Mouse (Mus musculus) hindbrain, embryonic 15.5 days (tissue): Measurements from ENCODE around the gene AL732309.1. TPM values are rescaled to one million over a fixed set of nuclear protein-coding genes. Genes with fewer than 3 reads are reported as not detected.
"Not testable (repeated sequence)": the region's sequence is repeated elsewhere in the genome, so short reads cannot be mapped to it uniquely, and the experiment has no call there.

Experiments used
- ATAC-seq: fragments of 200-750 bp; cut with Nextera tagmentation; 2 replicates; pipeline ENCODE4 v1.8.0; 2017; ENCODE audit warnings: low read depth, moderate number of reproducible peaks, moderate TSS enrichment; ENCODE audit not compliant: low FRiP score
- H3K27ac ChIP-seq: fragments of 300-500 bp; sonication (generic); replicated peaks from 2 replicates; pipeline ENCODE4 v1.5.1; 2015; ENCODE audit warnings: mild to moderate bottlenecking, inconsistent platforms
- H3K27me3 ChIP-seq: fragments of 300-500 bp; sonication (generic); 2 replicates; pipeline ENCODE4 v1.6.1; 2015; ENCODE audit warnings: control low read depth, inconsistent platforms
- H3K36me3 ChIP-seq: fragments of 300-500 bp; sonication (generic); 2 replicates; pipeline ENCODE4 v1.6.1; 2015; ENCODE audit warnings: control low read depth, inconsistent platforms
- H3K4me1 ChIP-seq: fragments of 300-500 bp; sonication (generic); replicated peaks from 2 replicates; pipeline ENCODE4 v1.6.1; 2015; ENCODE audit warnings: control low read depth, inconsistent platforms
- H3K4me2 ChIP-seq: fragments of 300-500 bp; sonication (generic); 2 replicates; pipeline ENCODE4 v1.6.1; 2015; ENCODE audit warnings: moderate library complexity, mild to moderate bottlenecking, inconsistent platforms
- H3K4me3 ChIP-seq: fragments of 300-500 bp; sonication (generic); 2 replicates; pipeline ENCODE4 v1.5.1; 2015; ENCODE audit warnings: mild to moderate bottlenecking, inconsistent platforms
- H3K9ac ChIP-seq: fragments of 300-500 bp; sonication (generic); 2 replicates; pipeline ENCODE4 v1.6.1; 2015; ENCODE audit warnings: inconsistent platforms
- H3K9me3 ChIP-seq: fragments of 300-500 bp; sonication (generic); 2 replicates; pipeline ENCODE4 v1.6.1; 2016; ENCODE audit warnings: control low read depth, inconsistent platforms
- WGBS: fragments of 180-500 bp; shearing (Covaris S2); methylation state at CpG from one replicate; pipeline ENCODE4 v1.1.7; 2015; 5-methylcytosine and 5-hydroxymethylcytosine counted together
- polyA plus RNA-seq: library from polyadenylated mRNA; unstranded; fragments of >200 nt; fragmentation: Nextera tagmentation; extraction: Ambion mirVana; gene quantifications from 2 replicates; pipeline ENCODE4 v1.2.1, GENCODE M21; 2015

AL732309.1 gene
- polyA plus RNA-seq, 1 experiment from 2014 or later: 6.3 TPM

- peaks cover 65% of the 10 kb centered on the region for H3K4me1 ChIP-seq
- no peak for ATAC-seq
- H3K36me3 ChIP-seq: peaks cover 17% of the 10 kb centered on the region; the same call in 1 of the 2 replicates
- no peaks in the 10 kb centered on the region for H3K27me3 ChIP-seq
- WGBS: 49% methylated on average over 6 of the region's 6 CpGs
- peak overlapping the region; percentile 10 for H3K4me3 ChIP-seq
- peak overlapping the region; percentile 73 for H3K27ac ChIP-seq
- H3K9ac ChIP-seq: peak overlapping the region; percentile 13; the same call in 1 of the 2 replicates
- H3K9me3 ChIP-seq: no peaks in the 10 kb centered on the region
- H3K4me2 ChIP-seq: peak overlapping the region; percentile 94
These were observed 19.4 kb upstream of the AL732309.1 start for GRCm38 (mm10) chr2:25265897-25266656.

GRCm38 (mm10) chr2:25264851-25265250, 18.2 kb upstream of the AL732309.1 start:
- Histone ChIP-seq H3K4me1 (peaks cover 53% of the 10 kb centered on the region), H3K27ac (no peak overlapping the region), H3K4me2 (peak overlapping the region; percentile 94), H3K36me3 (peaks cover 6% of the 10 kb centered on the region; the same call in 1 of the 2 replicates), H3K4me3 (peak overlapping the region; percentile 74), H3K27me3 (no peaks in the 10 kb centered on the region), H3K9me3 (no peaks in the 10 kb centered on the region), H3K9ac (no peak overlapping the region; the same call in 1 of the 2 replicates)
- no peak for ATAC-seq
- WGBS: 59% methylated on average over 3 of the region's 3 CpGs

GRCm38 (mm10) chr2:25264286-25264660, 17.6 kb upstream of the AL732309.1 start:
- Histone ChIP-seq H3K27ac (no peak overlapping the region), H3K4me2 (peak overlapping the region; percentile 94), H3K27me3 (no peaks in the 10 kb centered on the region), H3K4me1 (peaks cover 53% of the 10 kb centered on the region), H3K9me3 (no peaks in the 10 kb centered on the region), H3K9ac (peak overlapping the region; percentile 64), H3K36me3 (peaks cover under 1% of the 10 kb centered on the region; the same call in 1 of the 2 replicates), H3K4me3 (peak overlapping the region; percentile 74)
- 77% methylated on average over 5 of the region's 5 CpGs for WGBS
- no peak for ATAC-seq

DNA sequence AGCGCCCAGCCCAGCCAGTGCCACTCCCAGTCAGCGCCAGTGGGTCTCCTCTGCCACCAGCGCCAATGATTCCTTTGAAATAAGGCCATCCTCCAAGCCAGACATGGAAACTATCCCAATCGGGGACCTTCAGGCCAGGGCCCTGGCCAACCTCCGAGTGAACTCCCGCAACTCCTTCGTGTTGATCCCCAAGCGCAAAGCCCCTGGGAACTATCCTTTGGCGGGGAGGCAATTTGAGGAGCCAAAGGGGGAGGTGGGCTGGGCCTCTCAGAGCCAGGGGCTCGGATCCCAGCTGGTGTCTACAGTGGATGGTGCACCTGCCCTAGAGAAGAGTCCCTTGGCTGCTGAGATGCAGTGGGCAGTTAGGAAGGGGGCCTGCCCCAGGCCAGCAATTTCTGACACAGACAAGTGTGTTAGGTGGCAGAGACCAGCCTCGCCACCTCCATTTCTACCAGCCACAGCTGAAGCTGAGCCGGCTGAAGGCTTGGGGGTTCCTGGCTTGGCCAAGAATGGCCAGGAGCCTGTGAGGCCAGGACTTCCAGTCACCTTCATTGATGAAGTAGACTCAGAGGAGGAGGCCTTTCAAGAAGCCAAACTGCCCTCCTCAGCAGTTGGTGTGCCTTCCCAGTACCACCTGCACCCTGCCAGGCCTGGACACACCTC, 17.1 kb upstream of the AL732309.1 start:
- H3K9ac ChIP-seq: peak overlapping the region; percentile 64
- ATAC-seq: no peak
- peak overlapping the region; percentile 94 for H3K4me2 ChIP-seq
- H3K9me3 ChIP-seq: no peaks in the 10 kb centered on the region
- peak overlapping the region; percentile 74 for H3K4me3 ChIP-seq
- no peaks in the 10 kb centered on the region for H3K36me3 ChIP-seq
- WGBS: 21% methylated on average over 12 of the region's 12 CpGs
- no peaks in the 10 kb centered on the region for H3K27me3 ChIP-seq
- peaks cover 53% of the 10 kb centered on the region for H3K4me1 ChIP-seq
- peak overlapping the region; percentile 80; the same call in 1 of the 2 replicates for H3K27ac ChIP-seq

- peaks cover 50% of the 10 kb centered on the region for H3K4me1 ChIP-seq
- peak overlapping the region; percentile 64 for H3K9ac ChIP-seq
- peak overlapping the region; percentile 94 for H3K4me2 ChIP-seq
- H3K27me3 ChIP-seq: no peaks in the 10 kb centered on the region
- H3K36me3 ChIP-seq: no peaks in the 10 kb centered on the region
- no peaks in the 10 kb centered on the region for H3K9me3 ChIP-seq
- ATAC-seq: no peak; the same call in 1 of the 2 replicates
- peak overlapping the region; percentile 80 for H3K27ac ChIP-seq
- H3K4me3 ChIP-seq: peak overlapping the region; percentile 74
- WGBS: under 1% methylated on average over 81 of the region's 82 CpGs
These were observed 16.3 kb upstream of the AL732309.1 start for GRCm38 (mm10) chr2:25262795-25263622.

GRCm38 (mm10) chr2:25262291-25262767, 15.7 kb upstream of the AL732309.1 start, which contains the start of gene Tprn:
Gene Tprn, plus strand, starts transcription at chr2:25262618.
- peak within 1 kb of the TSS; percentile 74 for H3K4me3 ChIP-seq
- H3K27me3 ChIP-seq: no peaks in the 10 kb centered on the region
- peak within 1 kb of the TSS; percentile 64 for H3K9ac ChIP-seq
- WGBS: 1% methylated on average over 30 of the region's 39 CpGs
- no peaks in the 10 kb centered on the region for H3K36me3 ChIP-seq
- H3K4me1 ChIP-seq: peaks cover 49% of the 10 kb centered on the region
- peak within 1 kb of the TSS; percentile 94 for H3K4me2 ChIP-seq
- H3K9me3 ChIP-seq: no peaks in the 10 kb centered on the region
- ATAC-seq: peak; percentile 99
- H3K27ac ChIP-seq: peak within 1 kb of the TSS; percentile 80

DNA sequence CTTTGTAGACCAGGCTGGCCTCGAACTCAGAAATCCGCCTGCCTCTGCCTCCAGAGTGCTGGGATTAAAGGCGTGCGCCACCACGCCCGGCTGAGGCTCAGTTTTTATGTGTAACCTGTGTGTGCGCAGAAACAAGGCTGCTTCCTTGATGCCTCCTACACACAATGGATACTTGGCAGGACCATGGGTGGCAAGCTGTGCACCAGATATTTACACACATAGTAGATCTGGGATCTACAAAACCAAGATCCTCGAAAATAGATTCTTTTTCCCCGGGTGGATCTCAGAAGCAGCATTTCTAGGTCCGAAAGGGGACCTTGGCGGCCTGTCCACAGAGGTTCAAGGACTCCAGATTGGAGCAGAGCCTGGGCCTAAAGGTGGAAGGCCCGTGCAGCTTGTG, 15.2 kb upstream of the AL732309.1 start:
- no peaks in the 10 kb centered on the region for H3K36me3 ChIP-seq
- H3K4me1 ChIP-seq: peaks cover 46% of the 10 kb centered on the region
- H3K9me3 ChIP-seq: no peaks in the 10 kb centered on the region
- 44% methylated on average over 12 of the region's 12 CpGs for WGBS
- H3K27ac ChIP-seq: peak overlapping the region; percentile 79
- H3K27me3 ChIP-seq: no peaks in the 10 kb centered on the region
- peak overlapping the region; percentile 94 for H3K4me2 ChIP-seq
- peak overlapping the region; percentile 52 for H3K9ac ChIP-seq
- no peak for ATAC-seq
- peak overlapping the region; percentile 74 for H3K4me3 ChIP-seq

GRCm38 (mm10) chr2:25258887-25259286, 12.2 kb upstream of the AL732309.1 start:
- Histone ChIP-seq H3K36me3 (no peaks in the 10 kb centered on the region), H3K9me3 (no peaks in the 10 kb centered on the region), H3K4me3 (no peak overlapping the region), H3K4me1 (peaks cover 35% of the 10 kb centered on the region), H3K27ac (no peak overlapping the region), H3K9ac (no peak overlapping the region), H3K27me3 (no peaks in the 10 kb centered on the region), H3K4me2 (no peak overlapping the region)
- WGBS: 52% methylated on average over 2 of the region's 2 CpGs
- no peak for ATAC-seq

DNA sequence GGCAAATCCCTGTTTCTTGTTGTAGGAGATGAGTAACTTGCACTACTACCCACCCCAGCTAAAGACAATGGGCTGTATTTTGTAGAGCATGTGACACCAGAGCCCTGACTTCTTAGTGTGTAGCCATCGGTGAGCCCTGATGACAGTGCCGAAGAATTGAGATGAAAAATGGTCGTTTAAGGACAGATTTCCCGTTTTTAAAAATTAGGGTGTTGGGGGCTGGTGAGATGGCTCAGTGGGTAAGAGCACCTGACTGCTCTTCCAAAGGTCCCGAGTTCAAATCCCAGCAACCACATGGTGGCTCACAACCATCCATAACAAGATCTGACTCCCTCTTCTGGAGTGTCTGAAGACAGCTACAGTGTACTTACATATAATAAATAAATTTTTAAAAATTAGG, 10.6 kb upstream of the AL732309.1 start:
- H3K4me1 ChIP-seq: peaks cover 26% of the 10 kb centered on the region
- 92% methylated on average over 5 of the region's 5 CpGs for WGBS
- not testable (repeated sequence) for H3K36me3 ChIP-seq, H3K4me2 ChIP-seq, H3K9me3 ChIP-seq, H3K4me3 ChIP-seq, H3K27me3 ChIP-seq, H3K27ac ChIP-seq, H3K9ac ChIP-seq, ATAC-seq

DNA sequence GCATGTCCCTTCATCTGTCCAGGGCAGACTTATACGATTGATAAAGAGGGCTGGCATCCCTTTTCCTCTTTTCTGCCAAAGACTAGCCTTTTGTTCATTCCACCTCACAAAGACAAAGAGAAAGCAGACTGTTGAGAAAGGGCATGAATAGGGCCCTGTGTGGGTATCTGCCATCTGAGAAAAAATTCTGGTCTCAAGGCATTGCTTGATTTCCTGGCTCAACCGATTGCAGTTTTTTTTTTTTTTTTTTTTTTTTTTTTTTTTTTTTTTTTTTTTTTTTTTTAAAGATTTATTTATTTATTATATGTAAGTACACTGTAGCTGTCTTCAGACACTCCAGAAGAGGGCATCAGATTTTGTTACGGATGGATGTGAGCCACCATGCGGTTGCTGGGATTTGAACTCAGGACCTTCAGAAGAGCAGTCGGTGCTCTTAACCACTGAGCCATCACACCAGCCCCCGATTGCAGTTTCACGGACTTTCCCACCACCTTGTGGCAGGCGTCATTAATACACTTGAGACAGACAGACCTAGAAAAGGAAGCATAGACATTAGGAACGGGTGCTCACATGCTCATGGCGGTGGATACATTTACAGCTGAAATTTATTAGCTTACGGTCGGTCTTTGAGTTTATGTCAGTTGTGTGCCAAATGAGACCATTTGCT, 9.9 kb upstream of the AL732309.1 start:
- peak overlapping the region; percentile 81 for H3K4me3 ChIP-seq
- H3K9me3 ChIP-seq, ATAC-seq, H3K36me3 ChIP-seq, H3K27ac ChIP-seq, H3K27me3 ChIP-seq: not testable (repeated sequence)
- H3K9ac ChIP-seq: peak overlapping the region; percentile 83
- H3K4me2 ChIP-seq: peak overlapping the region; percentile 93
- H3K4me1 ChIP-seq: peaks cover 26% of the 10 kb centered on the region
- 59% methylated on average over 12 of the region's 12 CpGs for WGBS

GRCm38 (mm10) chr2:25255284-25255779, 8.7 kb upstream of the AL732309.1 start, which contains the start of gene Tmem203:
Gene Tmem203, plus strand, starts transcription at chr2:25255439.
- peak within 1 kb of the TSS; percentile 83 for H3K9ac ChIP-seq
- ATAC-seq: peak; percentile 94

More at GRCm38 (mm10) chr2:25255284-25255779, 8.7 kb upstream of the AL732309.1 start, which contains the start of gene Tmem203:
- Histone ChIP-seq H3K4me2 (peak within 1 kb of the TSS; percentile 93), H3K9me3 (no peaks in the 10 kb centered on the region), H3K36me3 (0 out of 2 replicates have a peak, but pooled peaks cover 7% of the 10 kb centered on the region), H3K27me3 (no peaks in the 10 kb centered on the region), H3K4me1 (peaks cover 26% of the 10 kb centered on the region), H3K4me3 (peak within 1 kb of the TSS; percentile 81), H3K27ac (peak within 1 kb of the TSS; percentile 78)
- WGBS: under 1% methylated on average over 39 of the region's 39 CpGs
